Mouse (Mus musculus) erythroblast, embryonic 14.5 days (primary cell): ENCODE results near the gene Tgfb3.

ENCODE experiments used
- GATA1 ChIP-seq: IDR thresholded peaks from 2 replicates; pipeline ENCODE4 v1.6.1; 2012; ENCODE audit warnings: low read length, inconsistent platforms, mixed read lengths
- TAL1 ChIP-seq: IDR thresholded peaks from 3 replicates; pipeline ENCODE4 v1.6.1; 2012; ENCODE audit warnings: low read length, inconsistent platforms, mixed read lengths

DNA sequence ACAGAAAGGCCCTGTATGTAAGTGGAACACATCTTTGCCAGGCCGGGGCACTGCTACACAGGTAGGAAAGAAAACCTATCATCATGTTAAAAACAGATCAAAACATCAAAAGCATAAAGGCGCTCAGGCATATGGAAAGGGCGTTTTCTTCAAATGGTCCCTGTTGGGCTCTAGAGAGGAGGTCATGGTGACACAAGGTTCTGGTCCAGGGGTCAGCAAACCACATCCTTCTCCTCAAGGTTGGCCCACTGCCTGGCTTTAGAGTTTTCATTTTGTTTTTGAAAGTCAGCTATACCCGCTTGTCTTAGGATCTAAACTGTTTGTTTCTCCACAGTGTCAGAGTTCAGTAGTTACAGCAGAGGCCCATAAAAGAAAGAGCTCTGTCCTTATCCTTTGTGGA is 30.7 kb upstream of the Tgfb3 start:
- TF ChIP-seq GATA1 (no peak), TAL1 (no peak)
